Mouse (Mus musculus) olfactory bulb, adult 2 months (tissue): ENCODE results near the gene Gm28551.

Source experiments
- CTCF ChIP-seq: fragments of 200-500 bp; IDR thresholded peaks from 2 replicates; pipeline ENCODE4 v1.5.1; 2012; ENCODE audit warnings: low read depth, mild to moderate bottlenecking, low read length, moderate library complexity; ENCODE audit not compliant: insufficient read depth
- POLR2A ChIP-seq: fragments of 200-500 bp; IDR thresholded peaks from 2 replicates; pipeline ENCODE4 v1.6.1; 2012; ENCODE audit warnings: mild to moderate bottlenecking, low read depth, low read length, moderate library complexity; ENCODE audit not compliant: insufficient read depth

DNA sequence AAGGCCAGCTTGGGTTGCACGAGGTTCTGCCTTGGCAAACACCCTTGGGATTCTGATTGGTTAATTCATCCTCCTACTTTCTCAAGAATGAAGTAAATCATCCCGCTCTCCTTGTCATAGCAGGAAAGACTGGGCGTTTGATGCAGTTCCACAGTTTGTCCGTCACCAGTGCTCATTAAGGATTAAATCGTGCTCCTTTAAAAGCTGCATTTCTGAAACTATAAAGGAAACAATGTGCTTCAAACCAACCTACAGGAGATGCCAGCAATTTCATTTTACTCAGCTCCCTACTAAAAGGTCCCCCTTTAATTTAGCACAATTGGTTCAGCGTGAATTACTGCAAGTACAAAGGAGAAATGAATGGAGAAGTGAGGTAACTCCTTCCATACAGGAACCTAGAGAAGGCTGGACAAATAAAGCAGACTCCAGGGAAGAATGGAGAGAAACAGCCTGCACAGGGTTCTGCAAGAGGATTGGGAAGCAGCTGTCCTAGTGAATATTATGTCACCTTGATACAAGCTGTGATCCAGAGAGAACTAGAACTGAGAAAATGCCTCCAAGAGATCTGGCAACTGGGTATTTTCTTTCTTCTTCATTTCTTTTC lies 31.7 kb upstream of the Gm28551 start:
- TF ChIP-seq CTCF, result no peak
- TF ChIP-seq POLR2A, result no peak
